Mouse (Mus musculus) intestine, embryonic 16.5 days (tissue): ENCODE results near the gene Traf3ip3. TPM values are rescaled to one million over a fixed set of nuclear protein-coding genes. Genes with fewer than 3 reads are reported as not detected.

Experiments
- ATAC-seq: fragments of 200-750 bp; cut with Nextera tagmentation; 2 replicates; pipeline ENCODE4 v1.8.0; 2017; ENCODE audit warnings: moderate TSS enrichment, moderate library complexity
- H3K27ac ChIP-seq: fragments of 300-500 bp; sonication (generic); 2 replicates; pipeline ENCODE4 v1.5.1; 2014; ENCODE audit warnings: mild to moderate bottlenecking, low read length
- H3K27me3 ChIP-seq: fragments of 300-500 bp; sonication (generic); replicated peaks from 2 replicates; pipeline ENCODE4 v1.6.1; 2014; ENCODE audit warnings: low read length, control low read depth, mixed read lengths; ENCODE audit not compliant: control insufficient read depth, insufficient read depth
- H3K36me3 ChIP-seq: fragments of 300-500 bp; sonication (generic); 2 replicates; pipeline ENCODE4 v1.6.1; 2014; ENCODE audit warnings: low read length, control low read depth; ENCODE audit not compliant: control insufficient read depth, insufficient read depth
- H3K4me1 ChIP-seq: fragments of 300-500 bp; sonication (generic); 2 replicates; pipeline ENCODE4 v1.6.1; 2014; ENCODE audit warnings: low read length, control low read depth, mixed read lengths; ENCODE audit not compliant: control insufficient read depth, insufficient read depth
- H3K4me2 ChIP-seq: fragments of 300-500 bp; sonication (generic); 2 replicates; pipeline ENCODE4 v1.6.1; 2014; ENCODE audit warnings: low read depth, low read length, control low read depth
- H3K4me3 ChIP-seq: fragments of 300-500 bp; sonication (generic); 2 replicates; pipeline ENCODE4 v1.5.1; 2014; ENCODE audit warnings: mild to moderate bottlenecking, low read length
- H3K9ac ChIP-seq: fragments of 300-500 bp; sonication (generic); 2 replicates; pipeline ENCODE4 v1.6.1; 2014; ENCODE audit warnings: low read depth, low read length
- H3K9me3 ChIP-seq: fragments of 300-500 bp; sonication (generic); 2 replicates; pipeline ENCODE4 v1.6.1; 2016; ENCODE audit warnings: low read length, control low read depth; ENCODE audit not compliant: control insufficient read depth
- WGBS: fragments of 180-500 bp; shearing (Covaris S2); extraction: QIAGEN DNeasy Blood & Tissue Kit; methylation state at CpG from one replicate; pipeline ENCODE4 v1.1.7; 2014; 5-methylcytosine and 5-hydroxymethylcytosine counted together
- polyA plus RNA-seq: library from polyadenylated mRNA; unstranded; fragments of >200 nt; fragmentation: Nextera tagmentation; extraction: Ambion mirVana; gene quantifications from 2 replicates; pipeline ENCODE4 v1.2.1, GENCODE M21; 2015

The Traf3ip3 gene
- 3.4 and 4.0 TPM in 2 replicates for polyA plus RNA-seq

DNA sequence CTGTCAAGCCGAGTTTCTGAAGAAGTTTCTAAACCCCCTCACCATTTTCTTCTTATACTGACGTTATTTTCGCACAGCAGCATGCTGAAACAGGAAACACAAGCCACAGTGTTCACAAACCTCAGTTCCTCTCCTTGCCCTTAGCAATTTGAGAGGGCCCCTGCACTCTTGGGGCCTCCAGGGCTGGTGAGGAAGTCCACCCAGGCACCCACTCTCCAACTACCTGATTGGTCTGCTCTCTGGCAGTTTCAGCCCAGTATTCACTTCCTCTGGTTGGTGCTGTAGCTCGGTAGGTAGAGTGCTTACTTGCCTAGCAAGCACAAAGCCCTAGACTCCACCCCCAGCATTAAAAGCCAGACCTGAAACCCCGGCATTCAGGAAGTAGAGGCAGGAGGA lies at the start of gene Traf3ip3:
Traf3ip3 (minus strand) TSS at position 321 of the 396 bp plus-strand sequence.
- no peaks in the 10 kb centered on the region for H3K27me3 ChIP-seq
- no peaks in the 10 kb centered on the region for H3K4me1 ChIP-seq
- no peak within 1 kb of the TSS for H3K4me2 ChIP-seq
- H3K9ac ChIP-seq: no peak within 1 kb of the TSS
- peak; percentile 56; the same call in 1 of the 2 replicates for ATAC-seq
- H3K9me3 ChIP-seq: no peaks in the 10 kb centered on the region
- H3K36me3 ChIP-seq: no peaks in the 10 kb centered on the region
- H3K27ac ChIP-seq: no peak within 1 kb of the TSS
- 66% methylated on average over 5 of the region's 5 CpGs for WGBS
- no peak within 1 kb of the TSS for H3K4me3 ChIP-seq

DNA sequence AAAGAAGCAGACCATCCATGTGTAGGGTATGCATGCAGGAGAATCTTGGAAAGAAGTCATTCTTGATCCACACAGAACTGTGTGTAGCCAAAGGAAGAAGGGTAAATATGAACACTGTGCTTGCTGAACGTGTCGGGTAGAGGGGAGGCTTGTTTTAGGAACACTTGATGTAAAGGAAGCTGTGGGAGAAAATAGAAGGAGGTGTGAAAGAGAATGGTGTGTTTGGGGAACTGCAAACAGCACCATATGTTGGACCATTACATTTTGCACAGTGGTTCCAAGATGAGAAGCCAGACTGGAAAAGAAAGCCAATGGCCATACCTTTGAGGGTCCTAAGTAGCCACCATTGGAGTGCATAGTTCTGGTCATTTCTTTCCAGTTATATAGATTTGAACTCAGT lies 48.5 kb upstream of the Traf3ip3 start:
- Histone ChIP-seq H3K36me3 (no peaks in the 10 kb centered on the region), H3K9ac (no peak overlapping the region), H3K4me3 (no peak overlapping the region), H3K4me1 (no peaks in the 10 kb centered on the region), H3K27ac (no peak overlapping the region), H3K9me3 (no peaks in the 10 kb centered on the region), H3K27me3 (no peaks in the 10 kb centered on the region), H3K4me2 (no peak overlapping the region)
- ATAC-seq: no peak
- 87% methylated on average over 2 of the region's 2 CpGs for WGBS

DNA sequence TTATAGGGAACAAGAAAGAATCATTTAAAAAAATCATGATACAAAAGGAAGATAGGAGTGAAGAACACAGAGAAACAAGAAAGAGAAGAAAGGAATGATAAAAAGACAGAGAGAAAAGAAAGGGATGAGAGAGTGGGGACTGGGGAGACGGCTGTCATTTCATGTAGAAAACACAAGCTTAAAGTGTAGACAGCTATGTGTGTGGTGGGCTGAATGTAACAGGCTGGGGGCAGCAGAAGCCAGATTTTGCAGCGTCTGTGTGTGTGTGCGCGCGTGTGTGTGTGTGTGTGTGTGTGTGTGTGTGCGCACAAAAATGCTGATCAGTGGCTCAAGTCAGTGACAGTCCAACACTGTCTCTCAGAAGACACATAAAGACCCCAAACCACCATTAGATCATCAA lies 42.7 kb upstream of the Traf3ip3 start:
- Histone ChIP-seq H3K27me3 (no peaks in the 10 kb centered on the region), H3K4me1 (0 out of 2 replicates have a peak, but pooled peaks cover 5% of the 10 kb centered on the region), H3K4me2 (no peak overlapping the region), H3K9ac (no peak overlapping the region), H3K27ac (no peak overlapping the region), H3K36me3 (no peaks in the 10 kb centered on the region), H3K9me3 (no peaks in the 10 kb centered on the region), H3K4me3 (no peak overlapping the region)
- ATAC-seq: no peak
- WGBS: 85% methylated on average over 6 of the region's 6 CpGs

DNA sequence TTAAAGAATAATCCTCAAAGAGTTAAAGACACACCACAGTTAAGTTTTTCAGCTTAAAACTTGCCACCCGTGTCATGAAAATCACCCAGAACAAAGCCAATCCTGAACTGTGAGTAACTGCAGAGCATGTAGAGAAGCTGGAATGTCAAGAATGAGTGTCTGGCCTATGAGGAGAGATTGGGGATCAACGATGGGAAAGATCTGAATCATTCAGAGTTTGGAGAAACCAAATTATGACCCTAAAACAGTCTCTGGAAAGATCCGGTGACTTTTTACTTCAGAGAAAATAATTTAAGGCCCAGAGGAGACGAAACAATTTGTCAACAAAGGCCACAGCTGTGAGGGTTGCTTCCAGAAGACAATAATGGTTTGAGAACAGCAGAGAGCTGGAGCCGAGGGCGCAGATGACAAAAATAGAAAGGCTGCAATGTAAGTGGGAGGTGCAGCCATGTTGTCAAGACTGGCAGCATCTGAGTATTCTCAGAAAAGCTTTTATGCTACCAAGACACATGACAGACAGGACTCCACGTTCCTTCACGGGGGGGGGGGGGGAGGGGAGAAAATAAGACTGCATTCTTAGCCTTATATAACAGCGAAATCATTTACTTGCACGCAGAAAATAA lies 42.2 kb upstream of the Traf3ip3 start:
- ATAC-seq: no peak
- no peak overlapping the region for H3K4me2 ChIP-seq
- no peaks in the 10 kb centered on the region for H3K9me3 ChIP-seq
- H3K4me1 ChIP-seq: 0 out of 2 replicates have a peak, but pooled peaks cover 5% of the 10 kb centered on the region
- no peak overlapping the region for H3K27ac ChIP-seq
- 46% methylated on average over 10 of the region's 10 CpGs for WGBS
- no peak overlapping the region for H3K9ac ChIP-seq
- H3K4me3 ChIP-seq: no peak overlapping the region
- no peaks in the 10 kb centered on the region for H3K36me3 ChIP-seq
- H3K27me3 ChIP-seq: no peaks in the 10 kb centered on the region

DNA sequence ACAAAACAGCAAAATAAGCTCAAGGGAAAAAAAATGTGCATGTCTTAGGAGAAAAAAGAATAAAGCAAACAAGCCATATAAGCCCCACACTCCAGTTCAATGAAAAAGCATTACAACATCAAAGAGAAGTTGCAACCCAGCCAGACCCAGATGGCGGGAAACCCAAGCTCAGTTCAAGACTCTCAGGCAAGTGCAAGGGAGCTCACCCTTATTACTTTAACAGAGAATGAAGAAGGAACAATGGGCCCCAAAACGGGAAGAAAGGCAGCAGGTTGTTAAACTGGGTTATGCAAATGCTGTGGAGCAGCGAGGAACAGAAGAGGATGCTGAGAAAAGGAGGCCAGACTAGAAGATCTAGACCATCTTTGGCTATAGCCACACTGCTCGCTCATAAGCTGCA lies 41.4 kb upstream of the Traf3ip3 start:
- Histone ChIP-seq H3K4me2 (no peak overlapping the region), H3K27ac (no peak overlapping the region)
- no peak for ATAC-seq

DNA sequence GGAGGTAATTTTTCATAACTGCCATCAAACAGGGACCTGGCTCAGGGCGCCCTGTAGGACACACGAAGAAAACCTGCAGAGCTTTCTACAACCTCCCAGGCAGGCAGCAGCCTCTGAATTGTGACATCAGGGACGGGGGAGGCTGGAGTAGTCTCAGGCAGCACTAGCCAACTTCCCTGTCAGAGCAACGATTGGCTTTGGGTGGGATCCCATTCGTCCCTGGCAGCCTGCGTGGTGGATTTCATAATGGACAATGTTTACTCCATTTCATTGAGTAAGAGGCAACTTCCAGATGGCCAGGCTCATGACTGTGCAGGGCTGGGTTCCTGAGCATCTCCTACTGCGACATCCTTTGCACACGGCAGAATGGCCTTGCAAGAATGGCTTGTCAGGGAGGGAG lies 40.7 kb upstream of the Traf3ip3 start:
- Histone ChIP-seq H3K4me2 (no peak overlapping the region), H3K9me3 (no peaks in the 10 kb centered on the region), H3K4me3 (no peak overlapping the region), H3K36me3 (no peaks in the 10 kb centered on the region), H3K4me1 (0 out of 2 replicates have a peak, but pooled peaks cover 5% of the 10 kb centered on the region), H3K27me3 (no peaks in the 10 kb centered on the region), H3K9ac (no peak overlapping the region), H3K27ac (no peak overlapping the region)
- 54% methylated on average over 8 of the region's 8 CpGs for whole genome bisulfite sequencing
- ATAC-seq: peak; percentile 31; the same call in 1 of the 2 replicates

More for the DNA sequence above, 41.4 kb upstream of the Traf3ip3 start:
- Histone ChIP-seq H3K4me1 (0 out of 2 replicates have a peak, but pooled peaks cover 5% of the 10 kb centered on the region), H3K4me3 (no peak overlapping the region), H3K27me3 (no peaks in the 10 kb centered on the region), H3K9me3 (no peaks in the 10 kb centered on the region), H3K9ac (no peak overlapping the region), H3K36me3 (no peaks in the 10 kb centered on the region)
- 69% methylated on average over 4 of the region's 4 CpGs for WGBS

DNA sequence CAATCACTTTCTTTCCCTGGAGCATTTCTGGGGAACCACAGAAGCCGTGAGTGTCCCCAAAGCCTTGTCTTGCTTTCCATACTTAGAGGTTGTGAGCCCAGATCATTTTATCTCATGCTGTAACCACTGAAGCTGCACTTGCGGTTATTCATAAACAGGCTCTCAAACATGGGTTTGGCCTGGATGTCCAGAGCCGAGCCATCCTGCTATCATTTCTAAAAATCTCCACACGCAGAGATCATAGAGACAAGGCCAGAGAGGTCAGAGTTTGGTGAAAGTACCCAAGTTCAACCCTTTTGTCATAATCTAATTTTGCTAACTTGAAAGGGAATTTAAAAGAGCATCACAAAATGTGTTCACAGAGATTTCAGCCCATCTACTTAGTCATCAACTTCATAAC lies 39.9 kb upstream of the Traf3ip3 start:
- no peak for ATAC-seq
- no peaks in the 10 kb centered on the region for H3K36me3 ChIP-seq
- H3K4me3 ChIP-seq: no peak overlapping the region
- no peaks in the 10 kb centered on the region for H3K9me3 ChIP-seq
- WGBS: 89% methylated on average over 4 of the region's 4 CpGs
- no peak overlapping the region for H3K4me2 ChIP-seq
- H3K27me3 ChIP-seq: no peaks in the 10 kb centered on the region
- H3K4me1 ChIP-seq: 0 out of 2 replicates have a peak, but pooled peaks cover 5% of the 10 kb centered on the region
- H3K9ac ChIP-seq: no peak overlapping the region
- no peak overlapping the region for H3K27ac ChIP-seq

DNA sequence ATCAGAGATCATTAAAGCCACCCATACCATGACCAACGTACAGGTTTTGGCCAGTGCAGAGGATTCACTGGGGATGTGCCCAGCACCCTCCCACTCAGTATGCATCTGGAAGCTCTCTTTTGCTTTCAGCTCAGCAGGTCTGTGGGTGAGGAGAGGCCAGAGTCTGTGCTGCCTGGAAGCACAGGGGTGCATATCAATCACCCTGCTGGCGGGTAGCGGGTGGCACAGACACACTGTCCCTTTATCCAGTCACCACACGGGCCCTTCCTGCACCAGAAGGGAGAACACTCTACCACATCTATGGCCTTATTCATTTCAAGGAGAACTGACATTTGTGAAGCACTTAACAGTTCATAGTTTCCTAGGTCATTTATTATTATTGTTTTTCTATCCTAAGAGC lies 36.9 kb upstream of the Traf3ip3 start:
- H3K9ac ChIP-seq: no peak overlapping the region
- H3K9me3 ChIP-seq: no peaks in the 10 kb centered on the region
- no peak overlapping the region for H3K27ac ChIP-seq
- no peak for ATAC-seq
- WGBS: 55% methylated on average over 4 of the region's 4 CpGs
- no peak overlapping the region for H3K4me2 ChIP-seq
- H3K36me3 ChIP-seq: no peaks in the 10 kb centered on the region
- 0 out of 2 replicates have a peak, but pooled peaks cover 3% of the 10 kb centered on the region for H3K4me1 ChIP-seq
- H3K4me3 ChIP-seq: no peak overlapping the region
- H3K27me3 ChIP-seq: no peaks in the 10 kb centered on the region

DNA sequence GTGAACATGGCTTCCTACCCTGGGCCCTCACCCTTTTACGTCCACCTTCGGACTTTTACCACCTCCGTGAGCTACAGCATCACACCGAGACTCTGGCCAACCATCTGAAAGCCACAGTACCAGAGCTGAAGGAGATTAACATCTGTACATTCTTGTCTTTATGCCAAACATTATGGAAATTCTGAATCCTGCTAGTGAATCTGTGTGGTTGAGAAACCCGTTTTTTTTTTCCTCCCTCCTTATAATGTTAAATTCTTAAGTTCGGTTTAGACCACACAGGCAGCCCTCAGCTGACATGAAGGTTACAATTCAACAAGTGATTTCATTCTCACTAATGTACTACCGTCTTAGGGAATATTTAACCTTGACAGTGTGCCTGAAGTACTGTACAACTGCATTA lies 33.4 kb upstream of the Traf3ip3 start:
- 63% methylated on average over 7 of the region's 7 CpGs for WGBS
- no peak overlapping the region for H3K27ac ChIP-seq
- no peaks in the 10 kb centered on the region for H3K27me3 ChIP-seq
- H3K9me3 ChIP-seq: no peaks in the 10 kb centered on the region
- H3K36me3 ChIP-seq: no peaks in the 10 kb centered on the region
- H3K4me2 ChIP-seq: no peak overlapping the region
- no peak for ATAC-seq
- H3K9ac ChIP-seq: no peak overlapping the region
- H3K4me1 ChIP-seq: 0 out of 2 replicates have a peak, but pooled peaks cover 3% of the 10 kb centered on the region
- no peak overlapping the region for H3K4me3 ChIP-seq
